Mouse (Mus musculus) CD4-positive, CD25-positive, alpha-beta regulatory T cell (primary cell): Measurements from ENCODE around the gene Nol4l. TPM values are rescaled to one million over a fixed set of nuclear protein-coding genes. Genes with fewer than 3 reads are reported as not detected.

ENCODE experiments used
- polyA plus RNA-seq: library from polyadenylated mRNA; unstranded; fragments of 100-300 nt; shearing (Covaris generic); gene quantifications from one replicate; pipeline ENCODE4 v1.2.1, GENCODE M21; 2017

Nol4l gene
- polyA plus RNA-seq: 7.8 TPM

GRCm38 (mm10) chr2:153529931-153530766 is at the start of gene Nol4l:
Gene Nol4l (minus strand): TSS chr2:153529971.

GRCm38 (mm10) chr2:153492573-153493392 is 37.0 kb downstream of the Nol4l start, which contains the start of gene 4930404H24Rik:
Gene 4930404H24Rik (plus strand): TSS chr2:153492790.

Other genes starting within 250 kb of the Nol4l start
- gene Kif3b, start 238.6 kb downstream of the Nol4l start, polyA plus RNA-seq: 24.1 TPM
- 67.2 TPM for gene Asxl1, start 184.1 kb downstream of the Nol4l start, polyA plus RNA-seq
- not detected for gene 4930404H24Rik, start 37.2 kb downstream of the Nol4l start, polyA plus RNA-seq
- 133 TPM for gene Commd7, start 102.8 kb upstream of the Nol4l start, polyA plus RNA-seq
- 9.9 TPM for gene Dnmt3b, start 119.5 kb upstream of the Nol4l start, polyA plus RNA-seq
- not detected for gene Dnmt3c, start 166.7 kb upstream of the Nol4l start, polyA plus RNA-seq
- 194 TPM for gene Mapre1, start 211.3 kb upstream of the Nol4l start, polyA plus RNA-seq
- 0.17 TPM for gene Efcab8, start 250.0 kb upstream of the Nol4l start, polyA plus RNA-seq